Mouse (Mus musculus): ENCODE results near the gene Fam189a1.

The Fam189a1 gene

GRCm38 (mm10) chr7:64808876-64809275, 347.5 kb downstream of the Fam189a1 start:
- peak; percentile 49 for DNase-seq

DNA sequence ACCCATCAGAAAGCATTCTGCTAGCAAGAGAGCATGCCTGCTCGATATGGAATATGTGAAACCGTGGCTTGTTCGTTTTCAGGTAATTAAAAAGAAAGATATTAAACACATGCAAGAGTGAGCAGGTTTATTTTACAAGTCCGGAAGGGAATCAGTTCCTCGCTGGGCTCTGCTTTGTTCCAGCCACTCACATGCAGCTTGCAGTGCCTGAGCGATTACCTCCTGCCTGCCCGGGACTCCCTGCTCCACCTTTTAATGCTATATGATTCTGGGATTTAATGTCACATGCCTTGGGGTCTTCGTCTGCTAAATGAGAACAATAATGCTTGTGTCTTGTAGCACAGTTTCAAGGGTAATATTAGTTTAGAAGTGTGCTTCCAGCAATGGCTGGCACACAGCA, 351.3 kb downstream of the Fam189a1 start:
- DNase-seq, result no peak

GRCm38 (mm10) chr7:64795554-64795953, 360.8 kb downstream of the Fam189a1 start:
- no peak for DNase-seq

GRCm38 (mm10) chr7:64792031-64792430, 364.3 kb downstream of the Fam189a1 start:
- no peak for DNase-seq

- DNase-seq, result no peak
These were observed 365.2 kb downstream of the Fam189a1 start for GRCm38 (mm10) chr7:64791145-64791544.

- no peak for DNase-seq
These were observed 371.3 kb downstream of the Fam189a1 start for GRCm38 (mm10) chr7:64785040-64785439.

DNA sequence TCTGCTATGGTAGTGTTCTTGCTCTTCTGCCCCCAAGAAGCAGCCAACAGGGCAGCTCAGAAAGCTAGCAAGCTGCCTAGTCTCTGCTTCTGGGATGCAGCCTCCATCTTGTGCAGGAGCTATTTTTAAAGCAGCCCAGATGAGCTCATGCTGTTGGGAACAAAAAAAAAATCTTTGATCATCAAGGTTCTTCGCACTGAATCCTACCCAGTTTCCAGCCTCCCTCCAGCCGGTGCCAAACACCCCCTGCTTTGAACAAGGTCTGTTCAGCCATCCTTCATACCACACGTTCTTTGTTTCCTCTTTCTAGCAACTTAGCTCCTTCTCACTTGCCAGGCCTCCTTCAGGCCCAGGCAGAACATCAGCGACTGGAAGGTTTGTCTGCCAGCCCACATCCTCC, 376.9 kb downstream of the Fam189a1 start:
- no peak for DNase-seq

DNA sequence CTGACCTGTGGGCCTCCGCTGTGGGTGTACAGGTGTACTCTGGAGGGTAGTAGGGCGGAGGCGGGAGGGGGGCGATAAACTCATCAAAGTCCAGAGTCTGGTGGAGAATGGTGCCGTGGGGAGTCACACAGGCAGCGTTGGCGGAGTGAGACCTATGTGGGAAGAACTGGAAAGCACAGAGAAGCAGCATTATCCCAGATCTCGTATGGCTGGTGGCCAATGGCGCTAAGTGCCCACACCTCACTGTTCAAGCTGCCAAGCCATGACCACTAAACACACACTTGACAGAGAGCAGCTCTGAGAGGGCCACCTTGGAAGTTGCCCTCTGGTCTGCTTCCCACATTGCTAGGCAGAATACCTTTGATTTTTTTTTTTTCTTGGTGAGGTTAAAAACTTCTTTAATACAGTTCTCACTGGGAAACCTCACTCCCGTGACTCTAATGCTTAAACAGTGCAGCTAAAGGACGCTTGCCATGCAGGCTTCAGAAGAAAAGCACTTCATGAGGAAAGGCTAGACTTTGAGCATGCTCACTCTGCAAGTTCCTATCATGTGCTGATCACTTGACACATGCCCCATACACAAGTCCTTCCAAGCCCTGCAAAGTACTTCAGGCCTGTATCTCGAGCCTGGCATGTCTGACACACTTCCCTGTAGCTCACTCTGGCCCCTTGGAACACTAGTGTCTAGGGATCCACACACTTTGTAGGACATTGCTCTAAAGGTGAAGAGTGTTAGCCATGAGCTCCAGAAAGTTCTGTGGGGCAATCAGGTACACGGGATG, 379.5 kb downstream of the Fam189a1 start:
- no peak for DNase-seq

DNA sequence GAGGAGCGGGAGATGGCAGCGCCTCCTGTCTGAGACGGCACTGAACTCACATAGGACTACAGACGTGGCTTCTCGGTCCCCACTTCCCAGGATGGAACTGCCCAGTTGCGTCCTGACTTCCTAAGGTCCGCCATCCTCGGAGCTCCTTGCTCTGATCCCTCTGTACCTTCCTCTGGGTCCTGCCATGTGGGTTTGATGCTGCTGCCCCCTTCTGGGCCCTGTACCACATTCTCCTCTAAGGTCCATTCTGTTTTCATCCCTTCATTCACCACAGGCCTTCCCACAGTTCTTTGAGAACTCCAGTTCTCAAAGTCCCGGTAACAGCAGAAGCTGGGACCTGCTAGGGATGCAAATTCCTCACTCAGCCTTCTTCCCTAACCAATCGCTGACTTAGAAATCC, 382.9 kb downstream of the Fam189a1 start:
- peak; percentile 35 for DNase-seq

DNA sequence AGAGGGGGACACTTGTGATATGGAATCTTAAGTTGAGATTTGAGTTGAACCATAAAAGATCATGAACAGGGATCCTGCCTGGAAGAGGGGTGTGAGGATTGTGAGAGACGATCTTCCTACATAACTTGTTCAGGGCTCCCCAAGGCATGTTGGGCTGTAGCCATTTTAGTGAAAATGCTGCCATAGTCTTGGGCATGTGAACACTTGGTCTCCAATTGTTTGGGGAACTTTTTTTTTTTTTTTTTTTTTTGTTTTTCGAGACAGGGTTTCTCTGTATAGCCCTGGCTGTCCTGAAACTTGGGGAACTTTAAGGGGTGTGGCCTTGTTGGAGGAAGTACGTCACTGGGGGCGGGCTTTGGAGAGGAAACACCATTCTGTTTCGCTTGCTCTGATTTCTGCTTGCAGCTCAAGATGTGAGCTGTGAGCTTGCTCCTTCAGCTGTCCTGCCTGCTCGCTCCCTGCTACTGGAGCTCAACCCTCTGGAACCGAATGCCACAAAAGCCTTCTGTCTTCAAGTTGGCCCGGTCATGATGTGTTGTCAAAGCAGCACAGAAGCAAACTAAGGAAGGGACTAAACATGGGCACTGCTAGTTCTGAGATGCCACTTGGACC, 385.5 kb downstream of the Fam189a1 start:
- DNase-seq, result peak; percentile 42

- DNase-seq, result no peak
These were observed 386.6 kb downstream of the Fam189a1 start for GRCm38 (mm10) chr7:64769768-64770167.

- DNase-seq, result no peak
These were observed 390.8 kb downstream of the Fam189a1 start for GRCm38 (mm10) chr7:64765595-64765994.

DNA sequence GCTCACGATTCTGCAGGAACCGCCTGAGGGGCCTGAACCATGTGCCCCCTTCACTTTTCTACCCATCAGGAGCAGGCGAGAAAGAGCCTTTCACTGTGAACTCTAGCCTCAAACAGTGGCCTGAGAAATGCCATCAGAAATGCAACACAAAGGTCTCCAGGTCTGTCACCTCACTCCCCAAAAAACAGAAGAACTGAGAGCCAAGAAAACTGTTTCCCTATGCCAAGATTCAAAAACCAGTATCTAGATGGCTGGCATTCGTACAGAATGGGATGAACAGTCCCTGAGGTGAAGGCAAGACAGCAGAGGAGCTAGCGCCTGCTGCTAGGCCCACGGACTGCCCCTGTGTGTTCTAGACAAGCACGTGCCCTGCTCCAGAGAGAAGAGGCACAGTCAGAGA, 401.2 kb downstream of the Fam189a1 start:
- DNase-seq, result no peak

- no peak for DNase-seq
These were observed 402.2 kb downstream of the Fam189a1 start for GRCm38 (mm10) chr7:64754161-64754560.

DNA sequence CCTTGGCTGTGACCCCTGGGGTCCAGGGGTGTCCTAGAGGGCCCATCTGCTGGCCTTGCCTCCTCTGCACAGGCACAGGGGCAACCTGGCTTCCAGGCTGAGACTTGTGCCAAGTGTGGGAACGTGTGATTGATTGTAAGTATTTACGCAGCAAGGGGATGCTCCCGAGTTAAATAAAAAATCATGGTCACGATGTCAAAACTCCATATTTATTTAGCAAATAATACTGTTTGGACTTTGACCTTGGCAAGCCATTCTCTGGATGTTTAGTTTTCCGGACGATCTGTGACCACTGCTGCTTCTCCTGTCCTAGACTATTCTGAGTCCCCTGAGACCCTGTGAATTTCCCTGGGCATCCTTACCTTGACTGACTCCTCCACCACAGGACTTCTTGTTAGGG, 402.7 kb downstream of the Fam189a1 start:
- DNase-seq, result no peak

DNA sequence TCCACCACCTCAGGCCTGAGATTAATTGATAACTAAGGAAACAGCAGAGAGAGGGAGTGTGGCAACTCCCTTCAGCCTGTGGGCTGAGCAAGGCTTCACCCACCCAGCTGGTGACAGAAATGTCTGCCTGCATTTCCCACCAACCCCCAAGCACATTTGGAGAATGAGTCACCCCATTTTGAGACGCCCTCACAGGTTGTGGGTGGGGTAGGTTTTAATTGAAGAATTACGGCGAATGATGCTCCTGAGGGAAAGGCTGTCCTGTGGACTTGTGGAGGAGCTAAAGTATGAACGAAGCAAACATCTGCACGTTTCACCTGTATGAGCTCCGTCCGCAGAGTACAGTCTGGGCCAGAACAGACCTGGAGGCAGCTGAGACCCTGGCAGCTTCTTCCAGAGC, 404.2 kb downstream of the Fam189a1 start:
- no peak for DNase-seq

DNA sequence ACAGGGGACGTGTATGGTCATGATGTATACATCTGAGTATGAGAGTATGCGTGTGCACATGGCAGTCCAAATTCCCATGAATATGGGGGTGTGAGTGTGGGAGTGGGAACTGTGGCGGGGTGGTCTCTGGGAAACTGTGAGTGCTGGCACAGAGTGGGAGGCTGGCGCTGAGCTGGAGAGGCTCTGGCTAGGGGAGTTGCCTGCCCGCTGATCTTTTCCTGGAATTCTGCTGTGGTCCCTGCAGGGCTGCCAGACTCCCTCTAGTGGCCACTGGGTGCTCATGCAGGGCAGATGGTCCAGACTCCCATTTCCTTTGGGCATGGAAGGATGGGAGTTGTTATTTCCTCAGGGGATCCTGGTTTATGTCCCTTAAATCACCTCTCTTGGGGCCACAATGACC, 404.9 kb downstream of the Fam189a1 start:
- DNase-seq, result peak; percentile 82

DNA sequence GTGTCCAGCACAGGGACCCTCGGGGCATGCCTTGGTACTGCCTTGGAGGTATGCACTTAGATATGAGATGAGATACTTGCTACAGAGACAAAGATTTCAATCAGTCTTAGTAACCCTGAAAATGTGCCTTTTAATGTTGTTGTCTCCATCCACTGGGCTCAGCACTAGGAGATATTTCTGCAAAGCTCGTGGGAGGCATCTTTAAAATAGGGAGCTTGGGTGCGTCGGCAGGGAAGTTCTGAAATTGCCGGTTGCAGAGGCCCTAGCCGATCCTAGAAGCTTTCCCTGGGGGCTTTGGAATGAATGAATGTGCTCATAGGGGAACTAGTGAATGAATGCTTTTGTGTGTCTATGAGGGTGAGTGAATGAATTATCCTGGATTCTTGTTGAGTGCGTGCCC, 412.8 kb downstream of the Fam189a1 start:
- no peak for DNase-seq

DNA sequence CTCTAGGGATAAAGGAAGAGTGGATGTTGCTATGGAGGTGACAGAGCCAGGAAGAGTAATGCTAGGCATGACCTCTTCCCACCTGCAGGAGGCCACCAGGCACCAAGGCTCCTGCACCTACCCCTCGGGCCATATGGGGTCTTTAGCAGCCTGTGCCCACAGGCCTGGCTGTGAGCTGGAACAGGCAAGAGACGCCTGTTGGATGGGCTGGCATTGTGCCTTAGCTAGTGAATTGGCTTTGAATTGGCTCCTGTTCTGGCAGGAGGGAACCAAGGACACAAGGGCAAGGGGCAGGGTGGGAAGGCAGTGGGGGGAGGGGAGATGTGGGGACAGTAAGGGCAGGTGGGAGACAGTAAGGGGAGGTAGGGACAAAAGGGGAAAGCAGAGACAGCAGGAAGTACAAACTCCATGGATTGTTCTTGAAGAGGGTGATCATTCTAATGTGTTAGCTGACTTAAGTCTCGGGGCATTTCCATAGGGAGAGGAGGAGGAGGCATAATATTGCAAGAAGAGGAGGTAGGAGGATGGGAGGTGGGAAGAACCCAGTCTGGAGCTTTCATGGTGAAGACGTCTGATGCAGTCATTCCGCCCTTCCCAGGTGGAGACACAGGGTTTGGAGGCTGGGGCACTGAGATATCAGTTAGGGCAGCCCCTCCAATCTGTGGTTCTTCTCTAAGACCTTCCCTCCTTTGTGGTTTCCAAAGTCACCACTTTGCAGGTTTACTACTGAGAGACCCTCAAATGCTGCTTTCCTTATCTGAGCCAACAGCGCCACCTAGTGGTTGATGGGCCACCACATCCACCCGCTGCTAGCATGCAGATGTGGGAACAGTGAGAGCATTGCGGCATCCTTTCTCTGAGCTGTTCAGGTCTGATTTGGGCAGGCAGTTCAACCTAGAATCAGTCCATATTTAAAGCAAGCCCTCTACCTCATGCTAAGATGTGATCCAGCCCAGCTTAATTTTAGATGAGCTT, 414.8 kb downstream of the Fam189a1 start:
- peak; percentile 90 for DNase-seq

DNA sequence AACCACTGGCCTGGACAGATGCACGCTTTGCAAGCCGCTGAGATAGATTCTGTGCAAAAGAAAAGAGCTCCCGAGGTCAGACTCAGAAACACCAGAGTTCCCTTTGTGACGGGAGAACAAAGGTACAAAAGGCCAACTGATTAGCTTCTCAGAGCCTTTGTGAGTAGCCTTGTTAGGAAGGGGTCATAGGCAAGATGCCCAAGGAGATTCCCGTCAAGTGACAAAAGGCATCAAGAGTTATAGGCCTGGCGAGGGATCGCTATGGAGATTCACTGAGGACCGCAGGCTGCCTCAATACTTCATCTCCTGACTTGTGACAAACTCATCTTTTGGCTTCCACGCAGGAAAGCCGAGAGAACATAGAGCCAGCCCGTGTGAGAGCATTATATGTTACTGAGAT, 417.2 kb downstream of the Fam189a1 start:
- peak; percentile 59 for DNase-seq

GRCm38 (mm10) chr7:64729785-64730184, 426.6 kb downstream of the Fam189a1 start:
- DNase-seq, result peak; percentile 79

- DNase-seq, result no peak
These were observed 427.6 kb downstream of the Fam189a1 start for GRCm38 (mm10) chr7:64728816-64729215.

- DNase-seq, result no peak
These were observed 428.2 kb downstream of the Fam189a1 start for GRCm38 (mm10) chr7:64728181-64728591.
